Mouse (Mus musculus): ENCODE results near the gene Cyb5d1. TPM values are rescaled to one million over a fixed set of nuclear protein-coding genes. Genes with fewer than 3 reads are reported as not detected.

Gene Cyb5d1
- polyA plus RNA-seq, 1 experiment: 23.0 TPM

GRCm38 (mm10) chr11:69364376-69364775 is 31.1 kb downstream of the Cyb5d1 start:
- Histone ChIP-seq H3K4me3 (peak overlapping the region; percentile 56), H3ac (ENCODE audit: control insufficient read depth, insufficient read length) (no peak overlapping the region), H3K79me2 (ENCODE audit: control insufficient read depth, insufficient read depth) (peaks cover 13% of the 10 kb centered on the region), H3K27me3 (ENCODE audit: control insufficient read depth, insufficient read depth, insufficient read length) (no peaks in the 10 kb centered on the region), H3K36me3 (ENCODE audit: control insufficient read depth, insufficient read depth) (peaks cover 18% of the 10 kb centered on the region), H3K4me2 (ENCODE audit: low read depth) (peak overlapping the region; percentile 99)
- TF ChIP-seq POLR2AphosphoS2 (IDR thresholded peaks at IDR 0.05; ENCODE audit: insufficient read length, low read depth): no peak
- TF ChIP-seq SRF (IDR thresholded peaks at IDR 0.05; ENCODE audit: control insufficient read depth, insufficient read length, low read depth): no peak
- no peak for TF ChIP-seq TCF12 (IDR thresholded peaks at IDR 0.05; ENCODE audit: insufficient read depth, poor library complexity, severe bottlenecking)
- no peak for TF ChIP-seq E2F4 (IDR thresholded peaks at IDR 0.05; ENCODE audit: insufficient read depth)
- TF ChIP-seq CEBPB (IDR thresholded peaks at IDR 0.05; ENCODE audit: insufficient read depth, poor library complexity, severe bottlenecking): no peak
- no peak for TF ChIP-seq REST (IDR thresholded peaks at IDR 0.05; ENCODE audit: insufficient read depth, insufficient read length)
- TF ChIP-seq MYOD1 (IDR thresholded peaks at IDR 0.05; ENCODE audit: control insufficient read depth in 1 of 3, insufficient read length in 2 of 3, low read depth in 2 of 3): no peak
- TF ChIP-seq MYOG (IDR thresholded peaks at IDR 0.05; ENCODE audit: control insufficient read depth in 1 of 3, insufficient read depth in 1 of 3, insufficient read length in 2 of 3, low read depth in 2 of 3): no peak
- no peak for TF ChIP-seq USF1 (IDR thresholded peaks at IDR 0.05; ENCODE audit: low read depth)
- no peak for TF ChIP-seq MAX (IDR thresholded peaks at IDR 0.05; ENCODE audit: low read depth)
- no peak for TF ChIP-seq POLR2A (IDR thresholded peaks at IDR 0.05; ENCODE audit: insufficient read length, low read depth)
- no peak for TF ChIP-seq TCF3 (IDR thresholded peaks at IDR 0.05; ENCODE audit: insufficient read length, low read depth)

- Histone ChIP-seq H3K4me3 (no peak overlapping the region), H3ac (ENCODE audit: control insufficient read depth, insufficient read length) (no peak overlapping the region), H3K4me2 (ENCODE audit: low read depth) (peak overlapping the region; percentile 3), H3K27me3 (ENCODE audit: control insufficient read depth, insufficient read depth, insufficient read length) (no peaks in the 10 kb centered on the region), H3K36me3 (ENCODE audit: control insufficient read depth, insufficient read depth) (peaks cover 18% of the 10 kb centered on the region), H3K79me2 (ENCODE audit: control insufficient read depth, insufficient read depth) (peaks cover 13% of the 10 kb centered on the region)
- TF ChIP-seq CEBPB (IDR thresholded peaks at IDR 0.05; ENCODE audit: insufficient read depth, poor library complexity, severe bottlenecking): no peak
- TF ChIP-seq MYOD1 (IDR thresholded peaks at IDR 0.05; ENCODE audit: control insufficient read depth in 1 of 3, insufficient read length in 2 of 3, low read depth in 2 of 3): no peak
- no peak for TF ChIP-seq USF1 (IDR thresholded peaks at IDR 0.05; ENCODE audit: low read depth)
- TF ChIP-seq TCF12 (IDR thresholded peaks at IDR 0.05; ENCODE audit: insufficient read depth, poor library complexity, severe bottlenecking): no peak
- TF ChIP-seq MYOG (IDR thresholded peaks at IDR 0.05; ENCODE audit: control insufficient read depth in 1 of 3, insufficient read depth in 1 of 3, insufficient read length in 2 of 3, low read depth in 2 of 3): no peak
- no peak for TF ChIP-seq TCF3 (IDR thresholded peaks at IDR 0.05; ENCODE audit: insufficient read length, low read depth)
- TF ChIP-seq REST (IDR thresholded peaks at IDR 0.05; ENCODE audit: insufficient read depth, insufficient read length): no peak
- TF ChIP-seq POLR2AphosphoS2 (IDR thresholded peaks at IDR 0.05; ENCODE audit: insufficient read length, low read depth): no peak
Observed at GRCm38 (mm10) chr11:69362479-69362878, 33.0 kb downstream of the Cyb5d1 start.

- Histone ChIP-seq H3K27me3 (ENCODE audit: control insufficient read depth, insufficient read depth, insufficient read length) (no peaks in the 10 kb centered on the region), H3K4me3 (no peak overlapping the region), H3K36me3 (ENCODE audit: control insufficient read depth, insufficient read depth) (peaks cover 21% of the 10 kb centered on the region), H3ac (ENCODE audit: control insufficient read depth, insufficient read length) (no peak overlapping the region), H3K4me2 (ENCODE audit: low read depth) (peak overlapping the region; percentile 3), H3K79me2 (ENCODE audit: control insufficient read depth, insufficient read depth) (peaks cover 13% of the 10 kb centered on the region)
- TF ChIP-seq POLR2A (IDR thresholded peaks at IDR 0.05; ENCODE audit: insufficient read length, low read depth) (no peak), TCF12 (IDR thresholded peaks at IDR 0.05; ENCODE audit: insufficient read depth, poor library complexity, severe bottlenecking) (peak; percentile 86), TCF3 (IDR thresholded peaks at IDR 0.05; ENCODE audit: insufficient read length, low read depth) (peak; percentile 98), MYOD1 (IDR thresholded peaks at IDR 0.05; ENCODE audit: control insufficient read depth in 1 of 3, insufficient read length in 2 of 3, low read depth in 2 of 3) (peak in 2 of 3 experiments; percentile 98 to 99), MYOG (IDR thresholded peaks at IDR 0.05; ENCODE audit: control insufficient read depth in 1 of 3, insufficient read depth in 1 of 3, insufficient read length in 2 of 3, low read depth in 2 of 3) (peak in 2 of 3 experiments; percentile 96 to 97)
Observed at GRCm38 (mm10) chr11:69362021-69362420, 33.4 kb downstream of the Cyb5d1 start.

- H3K4me2 ChIP-seq (ENCODE audit: low read depth): peak overlapping the region; percentile 66
- peak overlapping the region; percentile 8 for H3K4me3 ChIP-seq
- peaks cover 46% of the 10 kb centered on the region for H3K36me3 ChIP-seq (ENCODE audit: control insufficient read depth, insufficient read depth)
- no peaks in the 10 kb centered on the region for H3K79me2 ChIP-seq (ENCODE audit: control insufficient read depth, insufficient read depth)
- TF ChIP-seq CEBPB (IDR thresholded peaks at IDR 0.05; ENCODE audit: insufficient read depth, poor library complexity, severe bottlenecking) (no peak), MYOG (IDR thresholded peaks at IDR 0.05; ENCODE audit: control insufficient read depth in 1 of 3, insufficient read depth in 1 of 3, insufficient read length in 2 of 3, low read depth in 2 of 3) (peak; percentile 76 to 96 (median 80)), TCF3 (IDR thresholded peaks at IDR 0.05; ENCODE audit: insufficient read length, low read depth) (peak; percentile 12), E2F4 (IDR thresholded peaks at IDR 0.05; ENCODE audit: insufficient read depth) (no peak), POLR2AphosphoS2 (IDR thresholded peaks at IDR 0.05; ENCODE audit: insufficient read length, low read depth) (peak; percentile 20), MYOD1 (IDR thresholded peaks at IDR 0.05; ENCODE audit: control insufficient read depth in 1 of 3, insufficient read length in 2 of 3, low read depth in 2 of 3) (peak; percentile 40 to 95 (median 85)), MAX (IDR thresholded peaks at IDR 0.05; ENCODE audit: low read depth) (no peak), REST (IDR thresholded peaks at IDR 0.05; ENCODE audit: insufficient read depth, insufficient read length) (no peak), POLR2A (IDR thresholded peaks at IDR 0.05; ENCODE audit: insufficient read length, low read depth) (peak; percentile 60), TCF12 (IDR thresholded peaks at IDR 0.05; ENCODE audit: insufficient read depth, poor library complexity, severe bottlenecking) (peak; percentile 77), USF1 (IDR thresholded peaks at IDR 0.05; ENCODE audit: low read depth) (no peak), SRF (IDR thresholded peaks at IDR 0.05; ENCODE audit: control insufficient read depth, insufficient read length, low read depth) (no peak)
- no peaks in the 10 kb centered on the region for H3K27me3 ChIP-seq (ENCODE audit: control insufficient read depth, insufficient read depth, insufficient read length)
- H3ac ChIP-seq (ENCODE audit: control insufficient read depth, insufficient read length): no peak overlapping the region
Observed at GRCm38 (mm10) chr11:69357690-69358089, 37.7 kb downstream of the Cyb5d1 start.

GRCm38 (mm10) chr11:69356544-69356943 is 38.9 kb downstream of the Cyb5d1 start:
- Histone ChIP-seq H3ac (ENCODE audit: control insufficient read depth, insufficient read length) (no peak overlapping the region), H3K79me2 (ENCODE audit: control insufficient read depth, insufficient read depth) (no peaks in the 10 kb centered on the region), H3K4me2 (ENCODE audit: low read depth) (peak overlapping the region; percentile 66), H3K4me3 (peak overlapping the region; percentile 8), H3K27me3 (ENCODE audit: control insufficient read depth, insufficient read depth, insufficient read length) (no peaks in the 10 kb centered on the region), H3K36me3 (ENCODE audit: control insufficient read depth, insufficient read depth) (peaks cover 50% of the 10 kb centered on the region)
- TF ChIP-seq MYOD1 (IDR thresholded peaks at IDR 0.05; ENCODE audit: control insufficient read depth in 1 of 3, insufficient read length in 2 of 3, low read depth in 2 of 3) (peak in 1 of 3 experiments; percentile 70), MYOG (IDR thresholded peaks at IDR 0.05; ENCODE audit: control insufficient read depth in 1 of 3, insufficient read depth in 1 of 3, insufficient read length in 2 of 3, low read depth in 2 of 3) (peak in 1 of 3 experiments; percentile 75), REST (IDR thresholded peaks at IDR 0.05; ENCODE audit: insufficient read depth, insufficient read length) (no peak), MAX (IDR thresholded peaks at IDR 0.05; ENCODE audit: low read depth) (no peak), SRF (IDR thresholded peaks at IDR 0.05; ENCODE audit: control insufficient read depth, insufficient read length, low read depth) (no peak), CEBPB (IDR thresholded peaks at IDR 0.05; ENCODE audit: insufficient read depth, poor library complexity, severe bottlenecking) (no peak), USF1 (IDR thresholded peaks at IDR 0.05; ENCODE audit: low read depth) (no peak), TCF12 (IDR thresholded peaks at IDR 0.05; ENCODE audit: insufficient read depth, poor library complexity, severe bottlenecking) (no peak)

All from myocyte (in vitro differentiated cells).